Mouse (Mus musculus) T-helper 1 cell (primary cell): Measurements from ENCODE around the gene Olfml2b.

Source experiments
- in situ Hi-C: fragments of 300-600 bp; cut with MboI, MseI; formaldehyde crosslinking; loops from one replicate; pipeline ENCODE4 v1.15.1; 2025; ENCODE audit warnings: high pct_unique_total_duplicates

The Olfml2b gene

GRCm38 (mm10) chr1:170691301-170691700 is 47.0 kb downstream of the Olfml2b start:
- in situ Hi-C loops = no loop called here

GRCm38 (mm10) chr1:170694821-170695291 is 50.5 kb downstream of the Olfml2b start:
- in situ Hi-C loops = no loop called here

GRCm38 (mm10) chr1:170695326-170695725 is 51.0 kb downstream of the Olfml2b start:
- in situ Hi-C loops = no loop called here

GRCm38 (mm10) chr1:170696996-170697395 is 52.7 kb downstream of the Olfml2b start:
- in situ Hi-C loops = no loop called here

- in situ Hi-C loops = no loop called here
Observed at GRCm38 (mm10) chr1:170697771-170698356, 53.5 kb downstream of the Olfml2b start.

GRCm38 (mm10) chr1:170698771-170699170 is 54.4 kb downstream of the Olfml2b start:
- in situ Hi-C loops = no loop called here

- in situ Hi-C loops = no loop called here
Observed at GRCm38 (mm10) chr1:170699553-170699952, 55.2 kb downstream of the Olfml2b start.

- in situ Hi-C loops = no loop called here
Observed at GRCm38 (mm10) chr1:170700496-170701027, 56.2 kb downstream of the Olfml2b start.

GRCm38 (mm10) chr1:170701178-170701577 is 56.8 kb downstream of the Olfml2b start:
- in situ Hi-C loops = no loop called here

- in situ Hi-C loops = no loop called here
Observed at GRCm38 (mm10) chr1:170701582-170701981, 57.2 kb downstream of the Olfml2b start.

GRCm38 (mm10) chr1:170702263-170702662 is 57.9 kb downstream of the Olfml2b start:
- in situ Hi-C loops = no loop called here

- in situ Hi-C loops = no loop called here
Observed at GRCm38 (mm10) chr1:170702958-170703357, 58.6 kb downstream of the Olfml2b start.

- in situ Hi-C loops = no loop called here
Observed at GRCm38 (mm10) chr1:170704103-170704502, 59.8 kb downstream of the Olfml2b start.

- in situ Hi-C loops = loop anchor here (5.0 kb wide), 1 partner anchor 33 kb away; no protein-coding TSS in a partner anchor
Observed at GRCm38 (mm10) chr1:170704911-170705594, 60.7 kb downstream of the Olfml2b start.

- in situ Hi-C loops = loop anchor here (5.0 kb wide), 1 partner anchor 34 kb away; no protein-coding TSS in a partner anchor
Observed at GRCm38 (mm10) chr1:170706046-170706445, 61.7 kb downstream of the Olfml2b start.

GRCm38 (mm10) chr1:170709034-170709433 is 64.7 kb downstream of the Olfml2b start:
- in situ Hi-C loops = loop anchor here (5.0 kb wide), 1 partner anchor 37 kb away; no protein-coding TSS in a partner anchor

- in situ Hi-C loops = loop anchor here (5.0 kb wide), 1 partner anchor 37 kb away; no protein-coding TSS in a partner anchor
Observed at GRCm38 (mm10) chr1:170709481-170709880, 65.1 kb downstream of the Olfml2b start.

- in situ Hi-C loops = loop anchor here (5.0 kb wide), 1 partner anchor 38 kb away; no protein-coding TSS in a partner anchor
Observed at GRCm38 (mm10) chr1:170709969-170710368, 65.6 kb downstream of the Olfml2b start.

- in situ Hi-C loops = no loop called here
Observed at GRCm38 (mm10) chr1:170711731-170712130, 67.4 kb downstream of the Olfml2b start.

- in situ Hi-C loops = no loop called here
Observed at GRCm38 (mm10) chr1:170717241-170717828, 73.0 kb downstream of the Olfml2b start.

- in situ Hi-C loops = no loop called here
Observed at GRCm38 (mm10) chr1:170718133-170718810, 73.9 kb downstream of the Olfml2b start.

GRCm38 (mm10) chr1:170721560-170721959 is 77.2 kb downstream of the Olfml2b start:
- in situ Hi-C loops = no loop called here
